Mouse (Mus musculus) G1E (cell line): ENCODE measurements around the gene Bad.

Experiments
- CTCF ChIP-seq: IDR thresholded peaks from 2 replicates; pipeline ENCODE4 v1.5.1; 2012; ENCODE audit warnings: low read depth, low read length, inconsistent platforms, mixed read lengths
- GATA1 ChIP-seq: IDR thresholded peaks from 2 replicates; pipeline ENCODE4 v1.6.1; 2012; ENCODE audit warnings: borderline replicate concordance, low read length, inconsistent platforms, mixed read lengths
- TAL1 ChIP-seq: conservative IDR thresholded peaks from 2 replicates; pipeline ENCODE4 v1.6.1; 2012; ENCODE audit warnings: low read depth, low read length, inconsistent platforms, mixed read lengths

DNA sequence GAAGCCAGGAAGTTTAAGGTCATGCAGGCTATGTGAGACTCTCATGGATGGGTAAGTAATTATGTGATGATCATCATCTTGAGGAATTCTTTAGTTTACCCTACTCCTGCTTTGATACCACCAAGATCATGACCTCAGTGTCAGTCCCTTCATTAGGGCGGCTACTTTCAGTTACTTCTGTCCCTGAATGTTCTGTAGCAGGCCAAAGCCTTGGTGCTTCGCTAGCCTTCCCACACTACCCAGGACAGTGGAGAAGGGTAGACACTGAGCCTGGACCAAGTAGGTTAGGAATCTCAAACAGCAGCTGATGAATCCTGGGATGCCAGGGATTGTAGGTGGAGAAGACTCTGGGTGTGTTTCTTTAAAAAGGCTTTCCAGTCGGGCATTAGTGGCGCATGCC, 39.8 kb downstream of the Bad start:
- TF ChIP-seq CTCF (no peak), TAL1 (no peak), GATA1 (no peak)
